Mouse (Mus musculus) splenic B cell, adult 2 months (primary cell): Measurements from ENCODE around the gene Pigf.
"Not testable (repeated sequence)": the region's sequence is repeated elsewhere in the genome, so short reads cannot be mapped to it uniquely, and the experiment has no call there.

ENCODE experiments used
- DNase-seq: peaks from one replicate; pipeline ENCODE4 v3.0.0-alpha.2; 2011; ENCODE audit warnings: low read depth, low spot score
- H3K27me3 ChIP-seq: 2 replicates; pipeline ENCODE4 v1.6.1; 2012; ENCODE audit warnings: mild to moderate bottlenecking, low read length, moderate library complexity, mixed read lengths; ENCODE audit not compliant: control insufficient read depth, poor library complexity, insufficient read depth, severe bottlenecking
- H3K36me3 ChIP-seq: 2 replicates; pipeline ENCODE4 v1.6.1; 2012; ENCODE audit warnings: mild to moderate bottlenecking, low read length, moderate library complexity, mixed read lengths; ENCODE audit not compliant: control insufficient read depth, poor library complexity, insufficient read depth, severe bottlenecking

Gene Pigf

DNA sequence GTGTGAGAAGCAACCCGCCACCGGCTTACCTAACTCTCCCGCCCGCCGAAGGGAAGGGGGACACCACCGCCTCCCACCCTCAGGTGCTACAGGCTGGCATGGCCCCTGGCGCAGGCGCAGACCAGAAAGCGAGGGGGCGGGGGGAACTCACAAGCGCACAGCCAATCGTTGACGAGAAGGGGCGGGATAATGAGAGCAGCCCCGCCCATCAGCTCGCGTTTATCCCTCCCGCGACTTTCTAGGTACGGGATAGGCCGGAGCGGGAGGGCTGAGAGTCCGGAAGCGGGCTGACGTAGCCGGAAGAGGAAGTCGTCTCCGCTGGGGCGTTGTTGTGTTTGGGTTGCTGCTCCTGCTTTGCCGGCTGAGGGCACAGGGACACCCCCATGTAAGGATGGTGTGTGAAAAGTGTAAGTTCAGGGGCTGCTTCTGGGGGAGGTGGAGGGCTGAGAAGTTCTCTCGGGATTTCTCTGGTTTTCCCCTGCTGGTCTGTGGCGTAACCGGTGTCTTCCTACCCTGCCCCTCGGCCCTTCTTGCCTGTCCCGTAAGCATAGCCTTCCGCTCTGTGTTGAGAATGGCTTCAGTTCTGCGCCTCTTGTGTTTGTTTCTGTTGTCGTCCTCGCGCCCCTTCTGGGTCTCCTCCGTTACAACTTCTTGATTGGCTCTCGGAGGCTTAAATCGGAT lies at the start of gene Pigf, which contains the start of gene Cript:
TSS of gene Pigf (minus strand) at position 138 of the 681 bp plus-strand sequence.
TSS of gene Cript (plus strand) at position 282 of the 681 bp plus-strand sequence.
- Histone ChIP-seq H3K36me3 (peaks cover 2% of the 10 kb centered on the region; the same call in 1 of the 2 replicates), H3K27me3 (no peaks in the 10 kb centered on the region)
- peak; percentile 99 for DNase-seq

DNA sequence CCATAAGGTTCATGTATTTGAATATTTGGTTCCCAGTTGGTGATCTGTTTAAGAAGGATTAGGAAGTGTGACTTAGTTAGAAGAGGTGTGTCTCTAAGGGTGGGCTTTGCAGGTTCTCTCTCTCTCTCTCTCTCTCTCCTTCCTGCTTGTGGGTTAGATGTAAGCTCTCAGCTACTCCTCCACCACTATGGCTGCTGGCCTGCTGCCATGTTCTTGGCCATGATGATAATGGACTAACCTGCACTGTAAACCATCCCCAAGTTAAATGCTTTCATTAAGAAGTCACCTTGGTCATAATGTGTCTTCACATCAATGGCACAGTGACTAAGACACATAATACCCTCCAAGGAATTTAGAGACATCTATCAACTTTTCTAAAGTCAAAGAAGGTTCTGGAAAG lies 48.3 kb upstream of the Pigf start:
- H3K36me3 ChIP-seq: no peaks in the 10 kb centered on the region
- H3K27me3 ChIP-seq: no peaks in the 10 kb centered on the region
- no peak for DNase-seq

DNA sequence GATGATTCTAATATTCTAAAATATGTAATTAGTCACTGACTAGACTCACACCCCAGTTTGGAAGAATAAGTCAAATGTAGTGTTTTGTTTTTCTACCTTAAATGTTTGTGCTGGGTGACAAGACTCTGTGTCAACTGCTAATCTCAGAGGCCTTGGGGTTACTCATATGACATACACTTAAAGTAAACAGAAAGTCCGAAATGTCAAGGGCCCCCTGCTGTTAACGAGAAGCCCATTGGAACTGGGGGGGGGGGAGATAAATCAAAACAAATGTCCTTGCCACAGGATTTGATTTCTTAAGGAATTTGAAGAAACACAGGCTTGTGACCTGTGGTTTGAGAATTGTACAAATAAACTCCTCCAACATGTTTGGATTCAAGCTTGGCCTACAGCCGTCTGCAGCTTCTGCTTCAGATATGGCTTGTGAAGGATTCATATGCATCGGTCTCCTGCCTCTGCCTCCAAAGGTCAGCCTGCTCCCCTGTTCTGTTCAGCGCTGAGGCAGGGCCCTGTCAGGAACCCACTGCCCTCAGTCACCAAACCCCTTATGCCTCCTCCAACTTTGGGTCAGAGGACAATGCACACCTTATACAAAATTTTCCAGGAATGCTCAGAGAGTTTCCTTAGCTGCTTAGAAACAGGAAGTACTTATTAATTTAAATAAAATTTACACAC lies 47.7 kb upstream of the Pigf start:
- Histone ChIP-seq H3K36me3 (no peaks in the 10 kb centered on the region), H3K27me3 (no peaks in the 10 kb centered on the region)
- no peak for DNase-seq

DNA sequence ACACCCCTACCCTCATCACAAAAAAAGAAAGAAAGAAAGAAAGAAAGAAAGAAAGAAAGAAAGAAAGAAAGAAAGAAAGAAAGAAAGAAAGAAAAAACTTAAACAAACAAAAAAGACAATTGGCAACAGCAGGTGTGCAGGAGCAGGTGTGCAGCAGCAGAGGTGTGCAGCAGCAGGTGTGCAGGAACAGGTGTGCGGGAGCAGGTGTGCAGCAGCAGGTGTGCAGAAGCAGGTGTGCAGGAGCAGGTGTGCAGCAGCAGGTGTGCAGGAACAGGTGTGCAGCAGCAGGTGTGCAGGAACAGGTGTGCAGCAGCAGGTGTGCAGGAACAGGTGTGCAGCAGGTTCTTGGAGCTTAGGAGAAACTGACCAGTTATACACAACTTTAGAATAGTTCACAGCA lies 47.0 kb upstream of the Pigf start:
- H3K27me3 ChIP-seq, H3K36me3 ChIP-seq, DNase-seq: not testable (repeated sequence)

DNA sequence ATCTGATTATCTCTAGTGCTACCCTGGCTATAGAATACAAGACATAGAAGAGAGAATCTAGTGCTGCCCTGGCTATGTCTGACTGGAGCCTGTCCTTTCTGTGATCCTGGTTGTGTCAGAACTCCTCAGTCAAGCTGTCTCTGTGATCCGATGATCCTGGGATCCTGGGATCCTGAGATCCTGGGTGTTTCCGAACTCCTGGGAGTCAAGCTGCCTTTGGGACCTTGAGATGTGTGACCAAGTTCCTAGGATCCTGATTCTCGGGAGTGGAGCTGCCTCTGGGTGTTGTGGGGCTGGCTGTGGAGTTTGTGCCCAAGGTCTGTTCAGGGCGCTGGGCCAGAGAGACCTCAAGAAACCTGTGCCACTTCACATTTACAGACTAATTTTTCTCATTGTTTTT lies 43.8 kb upstream of the Pigf start:
- no peaks in the 10 kb centered on the region for H3K36me3 ChIP-seq
- H3K27me3 ChIP-seq: no peaks in the 10 kb centered on the region
- no peak for DNase-seq

DNA sequence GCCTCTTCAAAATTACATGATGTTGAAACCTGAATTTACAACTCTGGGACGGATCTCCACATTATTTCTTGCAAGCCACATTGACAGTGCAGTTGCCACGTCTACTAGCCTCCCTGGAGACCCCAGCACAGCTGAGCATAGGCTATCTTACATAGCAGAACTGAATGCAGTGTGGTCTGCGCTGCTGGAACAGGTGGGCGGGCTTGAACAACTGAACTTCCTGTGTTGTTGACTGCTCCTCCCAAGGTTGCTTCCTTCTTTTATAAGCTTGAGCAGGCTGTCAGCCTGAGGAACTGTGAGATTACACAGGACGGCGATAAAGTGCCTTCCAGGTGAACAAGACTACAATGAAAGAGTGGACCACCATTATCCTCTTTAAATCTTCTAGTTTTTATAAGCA lies 38.8 kb upstream of the Pigf start:
- DNase-seq: peak; percentile 70
- Histone ChIP-seq H3K27me3 (no peaks in the 10 kb centered on the region), H3K36me3 (no peaks in the 10 kb centered on the region)

DNA sequence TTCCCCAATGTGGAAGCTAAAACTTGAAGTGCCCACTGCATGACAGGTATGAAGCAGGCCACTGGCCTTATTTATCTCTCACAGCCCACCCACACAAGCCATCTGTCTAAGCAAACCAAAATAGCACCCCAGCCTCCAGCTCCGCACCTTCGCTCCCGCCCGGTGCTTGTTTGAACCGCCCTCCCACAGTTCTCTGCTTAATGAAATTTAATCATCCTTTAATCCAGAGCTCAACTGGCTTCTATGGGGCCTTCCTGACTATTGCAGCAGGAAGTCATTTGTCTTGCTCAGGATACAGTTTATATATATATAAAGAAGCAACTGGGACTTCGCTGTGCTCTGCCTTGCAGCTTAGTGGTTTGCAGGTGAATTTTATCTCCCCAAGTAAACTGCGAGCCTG lies 38.3 kb upstream of the Pigf start:
- DNase-seq: no peak
- Histone ChIP-seq H3K27me3 (no peaks in the 10 kb centered on the region), H3K36me3 (no peaks in the 10 kb centered on the region)

DNA sequence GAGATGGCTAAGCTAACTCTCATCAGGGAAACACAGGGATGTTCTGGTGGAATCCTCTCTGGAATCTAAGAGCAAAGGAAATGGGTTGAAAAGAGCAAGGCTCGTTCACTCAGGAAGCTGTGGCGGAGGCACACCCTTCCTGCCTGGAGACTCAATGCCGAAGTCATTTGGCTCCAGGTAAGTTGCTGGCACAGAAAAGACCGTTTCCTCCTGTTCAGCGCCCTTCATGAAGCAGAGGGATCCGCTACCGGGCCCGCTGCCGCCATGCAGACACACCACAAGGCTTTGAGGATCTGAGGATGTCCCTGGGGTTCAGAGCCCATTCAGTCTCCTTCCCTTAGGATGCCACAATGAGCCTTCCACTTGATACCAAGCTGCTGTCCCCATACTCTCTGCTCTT lies 37.4 kb upstream of the Pigf start:
- H3K27me3 ChIP-seq: no peaks in the 10 kb centered on the region
- H3K36me3 ChIP-seq: no peaks in the 10 kb centered on the region
- DNase-seq: no peak

DNA sequence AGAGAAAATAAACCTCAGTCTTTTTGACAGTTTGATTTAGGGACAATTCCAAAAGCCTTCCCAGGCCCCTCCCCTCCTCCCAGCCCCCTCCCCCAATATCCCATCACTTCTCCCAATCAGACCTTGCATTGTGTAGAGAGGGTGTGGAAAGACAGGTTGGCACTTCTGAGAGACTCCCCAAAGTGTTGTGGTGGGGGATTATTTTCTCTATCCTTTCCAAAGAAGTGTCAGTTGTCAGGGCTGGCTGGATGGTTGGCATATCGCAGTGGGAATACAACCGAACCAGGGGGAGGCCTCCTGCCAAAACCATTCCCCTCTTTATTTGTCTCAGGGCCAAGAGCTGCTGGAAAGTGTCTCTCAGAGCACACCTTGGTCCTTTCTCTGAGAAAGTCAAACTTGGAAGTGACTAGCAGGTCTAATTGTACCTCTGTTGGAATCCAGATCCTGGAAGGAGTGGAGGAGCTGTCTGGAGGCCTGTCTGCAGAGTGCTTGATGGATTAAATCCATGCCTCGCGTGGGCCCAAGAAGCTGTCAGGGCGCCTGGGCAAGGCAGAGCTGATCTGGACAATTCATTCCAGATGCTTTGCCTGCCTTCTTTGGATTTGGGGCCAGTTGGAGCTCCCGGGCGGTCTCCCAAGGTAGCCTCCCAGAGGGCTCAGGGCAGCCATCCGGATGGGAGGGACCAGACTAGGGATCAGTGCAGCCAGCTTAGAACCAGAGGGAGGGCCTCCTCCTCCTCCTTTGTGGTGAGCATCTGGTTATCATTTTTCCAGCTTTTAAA lies 32.5 kb upstream of the Pigf start:
- Histone ChIP-seq H3K36me3 (no peaks in the 10 kb centered on the region), H3K27me3 (no peaks in the 10 kb centered on the region)
- DNase-seq: no peak

DNA sequence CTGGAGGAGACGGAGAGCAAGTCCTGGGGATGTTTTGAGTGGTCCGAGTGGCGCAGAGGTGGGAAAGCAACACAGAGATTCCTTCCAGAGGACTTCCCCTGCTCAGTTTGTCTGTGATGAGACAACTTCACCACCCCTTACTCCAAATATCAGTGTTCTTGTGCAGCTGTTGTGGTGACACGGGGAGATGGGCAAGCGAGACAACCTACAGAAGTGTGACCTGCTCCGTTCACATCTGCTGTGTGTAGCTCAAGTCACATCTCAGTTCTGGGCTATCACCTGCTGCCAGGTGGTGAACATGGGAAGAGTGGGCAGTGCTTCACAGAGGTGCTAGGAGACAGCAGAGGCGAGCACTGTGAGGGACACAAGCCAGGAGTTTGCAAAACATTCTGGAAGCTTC lies 31.6 kb upstream of the Pigf start:
- H3K27me3 ChIP-seq: no peaks in the 10 kb centered on the region

DNA sequence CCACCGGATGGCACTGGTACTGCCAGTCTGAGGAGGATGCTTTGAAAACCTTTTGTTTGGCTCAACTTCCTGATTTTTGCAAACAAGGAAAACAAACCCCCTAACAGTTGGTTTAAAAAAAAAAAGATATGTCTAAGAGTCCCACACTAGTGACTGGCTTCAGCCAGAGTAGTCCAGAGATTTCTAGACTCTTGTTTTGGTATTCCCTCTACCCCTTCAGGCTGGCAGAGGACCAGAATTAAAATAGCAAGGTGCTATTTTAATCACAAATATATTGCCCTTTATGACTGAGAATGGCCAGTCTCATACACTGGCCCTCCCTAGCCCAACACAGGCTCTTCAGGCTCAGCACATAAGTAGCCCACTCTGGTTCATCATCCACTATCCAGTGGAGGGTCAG lies 30.5 kb upstream of the Pigf start:
- H3K36me3 ChIP-seq: no peaks in the 10 kb centered on the region
- no peaks in the 10 kb centered on the region for H3K27me3 ChIP-seq
- DNase-seq: no peak

More for the DNA sequence above, 31.6 kb upstream of the Pigf start:
- H3K36me3 ChIP-seq: no peaks in the 10 kb centered on the region
- no peak for DNase-seq

DNA sequence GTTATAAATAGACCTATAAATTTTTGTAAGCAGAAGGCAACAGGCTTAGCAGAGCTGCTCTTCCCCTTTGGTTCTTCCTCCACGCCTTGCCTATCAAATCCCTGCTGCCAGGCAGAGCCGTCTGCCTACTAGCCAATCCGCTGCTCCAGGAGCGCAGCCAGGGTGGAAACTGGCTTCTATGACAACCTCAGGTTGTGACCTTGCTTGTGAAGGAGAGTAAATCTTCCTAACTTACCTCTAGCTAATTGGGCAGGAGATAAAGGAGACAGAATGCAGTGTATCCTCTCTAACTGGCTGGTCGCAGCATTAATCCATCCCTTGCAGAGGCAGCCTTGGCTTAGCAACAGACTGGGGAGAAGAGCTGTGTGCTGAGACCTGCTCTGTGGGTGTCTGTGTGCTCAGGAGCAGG lies 29.8 kb upstream of the Pigf start:
- no peak for DNase-seq
- no peaks in the 10 kb centered on the region for H3K27me3 ChIP-seq

DNA sequence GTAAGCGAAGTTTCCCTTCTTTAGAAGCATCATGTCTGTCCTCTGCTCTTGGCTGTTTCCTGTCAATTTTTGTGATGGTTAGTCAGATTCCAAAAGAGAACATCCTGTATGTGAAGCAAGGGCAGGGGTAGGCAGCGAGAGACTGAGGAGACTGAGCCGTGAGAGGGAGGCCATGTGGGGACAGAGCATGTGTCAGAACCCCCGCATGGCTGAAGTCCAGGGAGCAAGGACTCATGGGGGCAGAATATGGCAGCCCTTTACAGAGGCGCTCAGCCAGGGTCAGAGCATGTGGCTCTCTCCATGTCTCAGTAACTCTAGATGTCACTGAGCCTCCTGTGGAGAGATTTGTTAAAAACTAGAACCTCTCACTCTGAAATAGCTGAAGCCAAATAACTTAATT lies 28.7 kb upstream of the Pigf start:
- DNase-seq: no peak

More for the DNA sequence above, 29.8 kb upstream of the Pigf start:
- no peaks in the 10 kb centered on the region for H3K36me3 ChIP-seq

DNA sequence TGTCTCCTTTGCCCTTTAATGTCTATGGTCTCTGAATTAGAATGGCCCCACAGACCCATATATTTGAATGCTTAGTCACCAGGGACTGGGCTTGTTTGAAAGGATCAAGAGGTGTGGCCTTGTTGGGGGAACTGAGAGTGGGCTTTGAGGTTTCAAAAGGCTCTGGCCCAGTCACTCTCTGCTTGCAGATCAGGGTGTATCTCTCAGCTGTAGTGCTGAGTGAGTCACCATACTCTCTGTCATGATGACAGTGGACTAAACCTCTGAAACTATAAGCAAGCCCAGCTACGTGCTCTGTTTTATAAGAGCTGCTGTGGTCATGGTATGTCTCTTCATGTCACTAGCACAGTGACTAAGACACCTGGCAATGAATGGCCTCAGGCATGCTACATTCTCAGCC lies 27.2 kb upstream of the Pigf start:
- Histone ChIP-seq H3K36me3 (no peaks in the 10 kb centered on the region), H3K27me3 (no peaks in the 10 kb centered on the region)
- peak; percentile 31 for DNase-seq

More for the DNA sequence above, 28.7 kb upstream of the Pigf start:
- no peaks in the 10 kb centered on the region for H3K27me3 ChIP-seq
- H3K36me3 ChIP-seq: no peaks in the 10 kb centered on the region

DNA sequence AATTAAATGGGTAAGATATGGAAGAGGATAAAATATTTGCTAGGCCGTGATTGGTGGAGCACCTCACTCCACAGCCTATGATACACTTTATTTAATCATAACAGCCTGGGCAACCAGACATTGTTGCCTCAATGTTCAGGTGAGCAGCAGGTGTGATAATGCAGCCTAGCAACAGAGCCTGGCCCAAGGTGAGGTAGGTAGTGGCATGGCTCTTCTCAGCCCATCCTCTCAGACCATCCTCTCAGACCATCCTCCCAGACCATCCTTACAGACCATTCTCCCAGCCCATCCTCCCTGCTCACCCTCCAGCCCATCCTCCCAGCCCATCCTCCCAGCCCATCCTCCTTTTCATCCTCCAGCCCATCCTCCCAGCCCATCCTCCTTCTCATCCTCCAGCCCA lies 26.4 kb upstream of the Pigf start:
- no peaks in the 10 kb centered on the region for H3K27me3 ChIP-seq
- DNase-seq: no peak
- H3K36me3 ChIP-seq: no peaks in the 10 kb centered on the region
